Mouse (Mus musculus) MEL (cell line): ENCODE measurements around the gene Sis. TPM values are rescaled to one million over a fixed set of nuclear protein-coding genes. Genes with fewer than 3 reads are reported as not detected.

Experiments used
- DNase-seq: peaks from one replicate; pipeline ENCODE4 v3.0.0; 2011; ENCODE audit warnings: low read depth, low spot score
- H3K27ac ChIP-seq: 2 replicates; pipeline ENCODE4 v1.5.1; 2012; ENCODE audit warnings: low read depth, mild to moderate bottlenecking, control low read depth, low read length, moderate library complexity; ENCODE audit not compliant: control insufficient read depth
- H3K27me3 ChIP-seq, 2 experiments: fragments of 150-350 bp in 1 of 2; sonication (generic) in 1 of 2; 2 replicates each; pipeline ENCODE4 v1.6.1; 2012; ENCODE audit warnings: low read length in 2 of 2, mild to moderate bottlenecking in 2 of 2, improper control_type of control experiment in 1 of 2, moderate library complexity in 1 of 2; ENCODE audit not compliant: insufficient read depth in 2 of 2, control insufficient read depth in 1 of 2
- H3K36me3 ChIP-seq, 2 experiments: 2 replicates each; pipeline ENCODE4 v1.6.1; 2012 to 2014; ENCODE audit warnings: low read length in 2 of 2, improper control_type of control experiment in 1 of 2, inconsistent platforms in 1 of 2, mild to moderate bottlenecking in 1 of 2; ENCODE audit not compliant: insufficient read depth in 2 of 2, control insufficient read depth in 1 of 2
- H3K4me1 ChIP-seq, 2 experiments: fragments of 150-350 bp in 1 of 2; sonication (generic) in 1 of 2; 2 replicates each; pipeline ENCODE4 v1.6.1; 2012; ENCODE audit warnings: low read length in 2 of 2, improper control_type of control experiment in 1 of 2, mild to moderate bottlenecking in 1 of 2; ENCODE audit not compliant: insufficient read depth in 2 of 2, control insufficient read depth in 1 of 2
- H3K4me3 ChIP-seq, 2 experiments: fragments of 150-350 bp in 1 of 2; sonication (generic) in 1 of 2; 2 replicates each; pipeline ENCODE4 v1.5.1; 2012; ENCODE audit warnings: low read depth in 2 of 2, low read length in 2 of 2, mild to moderate bottlenecking in 2 of 2, moderate library complexity in 2 of 2, control low read depth in 1 of 2, improper control_type of control experiment in 1 of 2; ENCODE audit not compliant: control insufficient read depth in 1 of 2, insufficient read depth in 1 of 2
- H3K79me2 ChIP-seq: 2 replicates; pipeline ENCODE4 v1.6.1; 2012; ENCODE audit warnings: mild to moderate bottlenecking, low read length, moderate library complexity; ENCODE audit not compliant: control insufficient read depth, poor library complexity, insufficient read depth
- H3K9ac ChIP-seq: 2 replicates; pipeline ENCODE4 v1.6.1; 2012; ENCODE audit warnings: low read depth, mild to moderate bottlenecking, control low read depth, low read length, moderate library complexity; ENCODE audit not compliant: control insufficient read depth, poor library complexity, severe bottlenecking
- H3K9me3 ChIP-seq: fragments of 150-350 bp; sonication (generic); replicated peaks from 2 replicates; pipeline ENCODE4 v1.6.1; 2012; ENCODE audit warnings: mild to moderate bottlenecking, low read length, improper control_type of control experiment, moderate library complexity; ENCODE audit not compliant: insufficient read depth
- BHLHE40 ChIP-seq: IDR thresholded peaks from 2 replicates; pipeline ENCODE4 v1.6.1; 2012; ENCODE audit warnings: low read depth, mild to moderate bottlenecking, inconsistent platforms, low read length, improper control_type of control experiment, borderline replicate concordance
- CHD1 ChIP-seq: IDR thresholded peaks from 2 replicates; pipeline ENCODE4 v1.6.1; 2012; ENCODE audit warnings: low read depth, mild to moderate bottlenecking, inconsistent platforms, low read length, improper control_type of control experiment
- CHD2 ChIP-seq: IDR thresholded peaks from 2 replicates; pipeline ENCODE4 v1.6.1; 2011; ENCODE audit warnings: low read length, improper control_type of control experiment
- KAT2A ChIP-seq: conservative IDR thresholded peaks from 2 replicates; pipeline ENCODE4 v1.6.1; 2012; ENCODE audit warnings: low read depth, low read length, improper control_type of control experiment, inconsistent platforms
- MAZ ChIP-seq: IDR thresholded peaks from 2 replicates; pipeline ENCODE4 v1.6.1; 2012; ENCODE audit warnings: low read depth, mild to moderate bottlenecking, inconsistent platforms, low read length, improper control_type of control experiment
- MXI1 ChIP-seq: IDR thresholded peaks from 2 replicates; pipeline ENCODE4 v1.6.1; 2011; ENCODE audit warnings: mild to moderate bottlenecking, low read depth, low read length, improper control_type of control experiment
- POLR2A ChIP-seq, 2 experiments: IDR thresholded peaks; 2 replicates each; pipeline ENCODE4 v1.6.1; 2011 to 2012; ENCODE audit warnings: low read length in 2 of 2, mild to moderate bottlenecking in 2 of 2, control low read depth in 1 of 2, improper control_type of control experiment in 1 of 2, low read depth in 1 of 2, moderate library complexity in 1 of 2; ENCODE audit not compliant: control insufficient read depth in 1 of 2, insufficient read depth in 1 of 2, poor library complexity in 1 of 2
- POLR2AphosphoS2 ChIP-seq: IDR thresholded peaks from 2 replicates; pipeline ENCODE4 v1.6.1; 2011; ENCODE audit warnings: low read length, improper control_type of control experiment
- polyA plus RNA-seq, 2 experiments: library from polyadenylated mRNA; stranded (reverse) in 1 of 2; unstranded in 1 of 2; fragments of >175 nt in 1 of 2; fragments of >200 nt in 1 of 2; gene quantifications; 2 replicates each; pipeline versions ENCODE4 v1.2.1 to v1.2.4; 2012; ENCODE audit warnings: low replicate concordance in 2 of 2, low read depth in 1 of 2; ENCODE audit not compliant: insufficient read length in 2 of 2, insufficient read depth in 1 of 2, missing spikeins in 1 of 2
- total RNA-seq: library from RNA; depleted of rRNA; stranded (reverse); fragments of 300-350 nt; gene quantifications from 2 replicates; pipeline ENCODE4 v1.2.3, GENCODE M21; 2012; rRNA removed

Sis gene
- total and polyA plus RNA-seq, 3 experiments = not detected

DNA sequence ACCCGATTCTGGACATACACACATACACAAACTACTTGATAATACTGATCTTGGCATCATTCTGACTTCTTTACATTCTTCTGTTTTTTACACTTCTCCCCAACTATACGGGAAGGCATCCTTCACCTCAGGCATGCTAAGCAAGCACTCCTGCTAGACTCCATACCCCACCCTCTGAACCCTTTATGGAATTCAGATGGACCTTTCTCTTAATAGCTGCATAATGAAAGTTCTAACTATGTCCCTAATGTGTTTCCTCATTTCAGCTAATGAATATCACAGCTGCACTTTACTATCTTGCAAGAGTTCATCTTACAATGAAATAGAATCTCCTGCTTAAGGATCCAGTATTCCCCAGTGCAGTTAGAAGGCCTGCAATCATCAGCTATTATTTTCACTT is 127.0 kb downstream of the Sis start:
- H3K27me3 ChIP-seq = no peaks in the 10 kb centered on the region
- H3K4me3 ChIP-seq = no peak overlapping the region
- H3K36me3 ChIP-seq = no peaks in the 10 kb centered on the region
- no peaks in the 10 kb centered on the region for H3K9me3 ChIP-seq
- no peak overlapping the region for H3K9ac ChIP-seq
- H3K4me1 ChIP-seq = no peaks in the 10 kb centered on the region
- no peaks in the 10 kb centered on the region for H3K79me2 ChIP-seq
- H3K27ac ChIP-seq = no peak overlapping the region
- TF ChIP-seq MXI1 (no peak), POLR2A (IDR thresholded peaks at IDR 0.05; ENCODE audit: control insufficient read depth in 1 of 2, insufficient read depth in 1 of 2, low read depth in 1 of 2, low read length in 2 of 2, poor library complexity in 1 of 2) (no peak), MAZ (no peak), BHLHE40 (no peak), KAT2A (no peak), CHD1 (no peak), POLR2AphosphoS2 (no peak), CHD2 (no peak)
- TF ChIP-seq, all 39 proteins: peak for 0
- DNase-seq = no peak

Other genes with a start within 250 kb of the Sis start
- not detected in 2 replicates for gene Slitrk3, start 89.9 kb upstream of the Sis start, total RNA-seq
- gene Slitrk3, start 89.9 kb upstream of the Sis start, polyA plus RNA-seq = not detected